Mouse (Mus musculus) induced T-regulatory cell, adult 2 months (primary cell): Measurements from ENCODE around the gene Mcub.

Experiments
- DNase-seq: peaks from one replicate; pipeline ENCODE4 v3.0.0-alpha.2; 2012; ENCODE audit warnings: low read depth

Gene Mcub

DNA sequence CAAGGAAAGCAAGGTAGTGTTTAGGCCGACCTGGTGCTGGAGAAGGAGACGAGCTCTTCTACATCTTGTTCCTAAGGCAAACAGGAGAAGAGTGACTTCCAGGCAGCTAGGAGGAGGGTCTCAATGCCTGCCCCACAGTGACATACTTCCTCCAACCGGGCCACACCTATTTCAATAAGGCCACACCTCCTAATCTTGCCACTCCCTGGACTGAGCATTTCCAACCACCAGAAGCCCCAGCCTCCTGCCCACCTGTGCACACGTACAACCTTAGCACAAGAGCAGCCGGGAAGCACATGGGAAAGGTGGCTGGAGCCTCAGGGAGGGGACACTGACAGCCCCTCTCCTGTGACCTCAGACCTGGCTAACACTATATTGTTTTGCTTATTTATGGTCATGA is 78.0 kb downstream of the Mcub start:
- DNase-seq = no peak

DNA sequence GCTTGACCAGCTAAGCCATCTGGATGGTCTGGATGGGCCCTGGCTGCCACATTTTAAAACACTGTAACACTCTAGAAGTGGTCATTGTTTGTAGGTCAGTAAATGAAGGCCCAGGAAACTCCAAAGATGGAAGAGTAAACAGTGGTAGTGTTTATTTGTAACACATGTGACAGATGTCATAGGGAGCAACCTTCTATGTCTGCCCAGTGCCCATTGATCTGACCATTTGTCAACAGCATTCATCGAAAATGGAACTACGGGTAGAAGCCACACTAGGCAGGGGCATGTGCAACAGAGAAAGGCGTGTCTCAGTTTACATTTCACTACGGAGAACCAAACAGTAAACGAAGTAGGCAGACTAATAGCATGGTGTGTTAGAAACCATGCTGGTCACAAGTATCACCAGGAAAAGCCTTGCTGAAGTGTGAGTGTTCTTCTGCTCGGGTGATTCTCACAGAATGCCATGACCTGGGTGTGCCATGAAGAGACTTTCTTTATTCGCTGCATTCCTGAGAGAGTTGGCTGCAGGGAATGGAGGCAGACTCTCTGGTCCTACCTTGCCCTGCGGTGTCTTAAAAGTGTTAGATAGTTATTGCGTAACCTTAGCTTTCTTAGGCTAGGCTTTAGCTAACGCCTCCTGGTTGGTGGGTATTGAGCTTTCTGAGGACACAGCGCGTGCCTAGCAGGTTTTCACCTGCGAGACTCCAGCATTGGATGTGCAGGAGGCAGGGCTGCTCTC is 82.1 kb downstream of the Mcub start:
- DNase-seq = no peak

DNA sequence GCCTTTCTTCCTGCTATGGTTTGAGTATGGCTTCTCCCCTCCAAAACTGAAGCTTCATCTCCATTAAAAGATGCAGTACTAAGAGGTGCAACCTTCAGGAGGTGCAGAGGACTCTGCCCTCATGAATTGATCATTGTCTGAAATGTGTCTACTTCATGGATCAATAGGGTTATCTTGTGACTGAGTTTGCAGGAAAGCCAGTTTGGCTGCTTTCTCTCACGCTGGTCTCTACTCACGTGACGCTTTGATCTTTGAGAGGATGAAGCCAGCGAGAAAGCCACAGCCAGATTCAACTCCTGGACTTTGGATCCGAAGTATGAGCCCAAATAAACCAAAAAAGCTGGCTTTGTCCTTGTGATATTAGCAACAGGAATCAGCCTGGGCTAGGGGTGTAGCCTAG is 83.6 kb downstream of the Mcub start:
- DNase-seq = no peak

DNA sequence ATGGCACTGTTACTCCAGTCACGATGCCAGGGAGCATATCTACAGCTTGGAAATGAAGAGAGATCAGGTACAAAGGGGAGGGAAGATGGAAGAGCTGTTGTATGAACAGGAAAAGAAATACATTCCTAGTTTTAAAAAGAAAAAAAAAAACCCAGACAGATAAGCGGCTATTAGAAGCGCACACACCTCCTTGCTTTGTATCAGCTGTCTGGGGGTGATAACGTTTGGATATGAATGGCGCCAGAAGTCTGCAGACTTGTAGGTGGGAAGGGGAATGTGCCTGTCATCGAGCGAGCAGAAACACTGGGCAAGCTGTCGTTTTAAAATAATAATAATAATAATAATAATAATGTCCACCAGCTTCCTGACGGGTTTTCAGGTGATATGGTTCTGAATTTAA is 84.4 kb downstream of the Mcub start:
- no peak for DNase-seq

DNA sequence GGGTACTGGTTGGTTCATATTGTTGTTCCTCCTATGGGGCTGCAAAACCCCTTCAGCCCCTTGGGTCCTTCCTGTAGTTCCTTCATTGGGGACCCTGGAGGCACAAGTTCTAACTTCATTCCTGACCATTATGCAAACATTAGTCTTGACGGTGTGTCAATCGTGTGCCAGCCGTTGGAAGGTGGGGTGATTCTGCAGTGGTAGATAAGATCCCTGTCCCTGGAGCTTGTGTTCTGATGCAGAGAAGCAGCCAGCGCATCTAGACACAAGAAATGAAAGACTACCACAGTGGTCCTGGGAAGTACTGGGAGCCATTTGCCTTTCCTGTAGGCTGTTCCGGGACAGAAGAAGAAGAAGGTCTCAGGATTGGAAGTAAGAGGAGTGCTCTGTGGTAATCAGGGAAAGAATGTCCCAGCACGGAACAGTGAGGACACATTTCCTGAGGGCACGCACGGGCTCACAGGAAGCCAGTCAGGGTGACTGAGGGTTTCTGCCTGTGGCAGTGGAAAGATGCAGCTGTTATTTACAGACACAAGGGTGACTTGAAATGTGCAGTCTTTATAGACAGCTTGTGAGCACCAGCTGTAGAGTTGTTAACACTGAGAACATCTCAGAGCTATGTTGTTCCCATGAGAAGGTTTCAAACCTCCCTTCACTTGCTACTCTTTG is 88.9 kb downstream of the Mcub start:
- DNase-seq = no peak

DNA sequence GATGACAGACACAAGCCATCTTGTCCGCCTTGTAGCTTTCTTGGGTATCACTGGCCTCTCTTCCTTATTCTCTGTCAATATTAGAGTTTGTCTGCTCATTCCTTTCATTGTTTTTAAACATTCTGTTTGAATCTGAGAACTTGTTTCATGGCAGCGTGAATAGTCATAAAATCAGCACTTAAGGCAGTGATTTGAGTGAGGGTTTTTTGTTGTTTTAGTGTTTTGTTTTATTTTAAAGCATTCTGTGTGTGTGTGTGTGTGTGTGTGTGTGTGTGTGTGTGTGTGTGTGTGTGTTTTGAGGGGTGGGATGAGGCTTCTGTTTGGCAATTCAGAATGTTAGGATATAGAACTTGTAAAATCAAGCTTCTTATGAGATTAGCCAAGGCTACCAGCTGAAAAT is 90.1 kb downstream of the Mcub start:
- DNase-seq = no peak

DNA sequence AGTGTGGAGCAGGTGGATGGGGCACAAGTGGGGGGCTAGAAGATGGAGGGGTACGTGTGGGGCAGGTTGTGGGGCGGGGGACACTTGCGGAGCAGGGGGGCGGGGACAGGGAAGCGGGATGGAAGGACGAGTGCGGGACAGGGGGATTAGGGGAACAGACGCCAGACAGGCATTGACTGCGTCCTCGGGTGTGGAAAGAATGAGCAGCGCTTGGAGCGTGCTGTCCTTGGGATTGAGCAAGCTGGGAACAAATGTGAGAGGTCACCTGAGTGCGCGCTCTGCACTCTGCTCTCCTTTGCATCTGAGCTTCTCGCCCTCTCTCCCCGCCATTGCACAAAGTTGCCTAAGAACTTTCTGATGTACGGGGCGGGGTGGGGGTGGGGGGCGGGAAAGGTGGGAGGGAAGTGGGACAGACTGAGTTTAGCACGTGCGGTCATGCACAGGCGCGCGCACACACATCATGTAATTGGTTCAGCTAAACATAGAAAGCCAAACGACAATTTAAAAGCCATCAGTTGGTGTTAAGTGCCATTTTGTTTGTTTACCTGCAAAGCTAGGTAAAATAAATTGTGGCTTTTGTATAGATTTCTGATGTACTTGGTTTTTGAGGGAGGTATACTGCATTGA is 90.8 kb downstream of the Mcub start:
- peak; percentile 45 for DNase-seq

DNA sequence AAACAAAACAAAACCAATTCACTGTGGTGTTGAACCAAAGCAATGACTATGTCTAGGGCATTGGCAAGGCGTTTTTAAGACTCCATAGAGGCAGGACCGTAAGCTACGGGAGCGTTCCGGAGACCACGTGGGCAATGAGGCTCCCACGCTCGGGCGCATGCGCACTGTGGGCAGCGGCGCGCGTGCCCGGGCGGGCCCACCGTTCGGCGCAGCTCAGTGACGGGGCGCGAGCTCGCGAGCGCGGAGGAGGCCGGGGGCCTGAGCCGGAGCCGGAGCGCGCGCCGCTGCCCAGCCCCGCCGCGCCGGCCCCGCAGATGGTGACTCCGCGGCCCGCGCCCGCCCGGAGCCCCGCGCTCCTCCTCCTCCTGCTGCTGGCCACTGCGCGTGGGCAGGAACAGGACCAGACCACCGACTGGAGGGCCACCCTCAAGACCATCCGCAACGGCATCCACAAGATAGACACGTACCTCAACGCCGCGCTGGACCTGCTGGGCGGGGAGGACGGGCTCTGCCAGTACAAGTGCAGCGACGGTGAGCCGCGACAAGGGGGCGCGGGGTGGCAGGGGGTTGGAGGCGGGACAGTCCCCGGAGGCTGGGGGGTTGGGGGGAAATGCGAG is 91.5 kb downstream of the Mcub start, which contains the start of gene Pla2g12a:
Gene Pla2g12a, plus strand, starts transcription at position 202 of the 617 bp plus-strand sequence.
- DNase-seq = peak; percentile 90

DNA sequence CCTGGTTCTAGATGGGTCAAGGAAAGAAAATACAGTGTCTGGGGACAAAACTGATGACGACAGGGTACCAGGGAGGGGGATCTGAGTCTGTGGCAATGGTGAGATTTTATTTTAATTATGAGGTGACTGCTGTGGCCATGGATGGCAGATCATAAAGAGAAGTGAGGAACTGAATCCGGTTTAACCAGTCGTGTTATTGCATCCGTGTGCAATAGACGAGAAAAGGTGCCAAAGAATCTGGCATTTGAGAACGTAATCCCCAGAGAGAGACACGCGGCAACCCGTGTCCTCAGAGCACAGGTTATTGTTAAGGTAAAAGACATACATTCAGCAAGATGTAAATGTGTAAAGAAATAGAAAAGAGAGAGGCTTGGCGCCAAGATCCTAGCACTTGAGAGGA is 92.7 kb downstream of the Mcub start:
- DNase-seq = no peak
